Mouse (Mus musculus) gastrocnemius, adult 2 months (tissue): ENCODE results near the gene Thra. TPM values are rescaled to one million over a fixed set of nuclear protein-coding genes. Genes with fewer than 3 reads are reported as not detected.

ENCODE experiments used
- DNase-seq: peaks from one replicate; pipeline ENCODE4 v3.0.0; 2022
- H3K27ac ChIP-seq: fragments of 200-600 bp; 2 replicates; pipeline ENCODE4 v1.8.1; 2022; ENCODE audit warnings: mild to moderate bottlenecking
- H3K4me3 ChIP-seq: fragments of 200-600 bp; 2 replicates; pipeline ENCODE4 v1.8.1; 2022; ENCODE audit warnings: mild to moderate bottlenecking, moderate library complexity
- CTCF ChIP-seq: fragments of 200-600 bp; IDR thresholded peaks from 2 replicates; pipeline ENCODE4 v1.8.1; 2022; ENCODE audit warnings: antibody characterized with exemption, mild to moderate bottlenecking, moderate library complexity
- intact Hi-C: fragments of 180-260 bp; cut with DNase I; formaldehyde crosslinking; loops from one replicate; pipeline ENCODE4 v1.15.1; 2025
- total RNA-seq, 2 experiments: library from RNA; stranded (reverse); gene quantifications; 2 replicates each; pipeline ENCODE4 v1.2.3; 2021

Gene Thra
- total RNA-seq, 2 experiments from 2014 or later = 78.8 to 96.8 TPM

GRCm38 (mm10) chr11:98741622-98742396, 1.4 kb downstream of the Thra start:
- DNase-seq = peak; percentile 94
- intact Hi-C loops = loop anchor here (1.0 kb wide), 1 partner anchor 44 kb away; no protein-coding TSS in a partner anchor
- peak; percentile 72 for TF ChIP-seq CTCF
- Histone ChIP-seq H3K27ac (peak overlapping the region; percentile 100), H3K4me3 (peak overlapping the region; percentile 77)

DNA sequence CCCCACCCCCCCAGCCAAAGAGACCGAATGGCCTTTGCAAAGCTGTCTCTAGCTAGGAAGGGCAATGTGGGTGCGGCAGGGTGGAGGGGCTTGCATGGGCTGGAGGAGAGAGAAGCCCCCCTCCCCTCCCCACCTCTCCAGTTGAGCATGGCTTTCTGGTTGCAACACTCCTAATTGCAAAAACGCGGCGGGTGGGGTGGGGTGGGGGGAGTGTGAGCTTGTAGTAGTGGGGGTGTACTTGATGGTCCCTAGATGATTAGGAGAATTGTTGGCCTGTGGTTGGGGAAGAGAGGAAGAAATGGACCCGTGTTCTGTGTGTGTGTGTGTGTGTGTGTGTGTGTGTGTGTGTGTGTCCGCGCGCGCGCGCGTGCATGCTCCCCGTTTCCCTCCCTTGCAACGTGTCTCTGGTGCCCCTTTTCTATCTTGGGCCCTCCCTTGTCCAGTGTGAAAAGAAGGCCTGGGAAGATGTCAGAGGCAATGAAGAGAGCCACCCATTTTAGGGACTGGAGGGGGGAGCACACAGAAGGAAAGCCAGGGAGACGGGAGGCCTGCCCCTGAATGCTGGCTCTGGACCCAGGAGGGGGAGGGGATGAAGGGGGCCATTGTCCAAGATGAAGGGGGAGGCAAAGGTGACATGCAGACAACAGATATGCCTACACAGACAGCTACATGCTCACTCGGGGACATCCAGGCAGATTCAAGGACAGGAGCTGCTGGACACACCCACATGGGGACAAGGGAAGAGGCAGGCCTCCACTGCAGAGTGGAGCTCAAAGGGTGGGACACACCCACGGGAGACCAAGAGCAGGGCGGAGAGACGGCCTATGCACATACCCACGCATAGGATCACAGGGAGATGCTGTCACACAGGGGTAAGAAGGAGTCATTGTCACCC, 2.2 kb downstream of the Thra start:
- Histone ChIP-seq H3K4me3 (peak overlapping the region; percentile 77), H3K27ac (peak overlapping the region; percentile 100)
- peak; percentile 56 for DNase-seq
- intact Hi-C loops = no loop called here
- no peak for TF ChIP-seq CTCF

- peak; percentile 80 for DNase-seq
- intact Hi-C loops = no loop called here
- H3K4me3 ChIP-seq = peak overlapping the region; percentile 77
- peak overlapping the region; percentile 100 for H3K27ac ChIP-seq
- TF ChIP-seq CTCF = no peak
Observed at GRCm38 (mm10) chr11:98743655-98744345, 3.4 kb downstream of the Thra start.

GRCm38 (mm10) chr11:98744456-98745019, 4.1 kb downstream of the Thra start:
- H3K4me3 ChIP-seq = peak overlapping the region; percentile 77
- TF ChIP-seq CTCF = no peak
- DNase-seq = peak; percentile 21
- peak overlapping the region; percentile 100 for H3K27ac ChIP-seq
- intact Hi-C loops = no loop called here

- DNase-seq = peak; percentile 38
- Histone ChIP-seq H3K27ac (peak overlapping the region; percentile 100), H3K4me3 (peak overlapping the region; percentile 65)
- no peak for TF ChIP-seq CTCF
- intact Hi-C loops = no loop called here
Observed at GRCm38 (mm10) chr11:98745932-98746853, 5.8 kb downstream of the Thra start.

DNA sequence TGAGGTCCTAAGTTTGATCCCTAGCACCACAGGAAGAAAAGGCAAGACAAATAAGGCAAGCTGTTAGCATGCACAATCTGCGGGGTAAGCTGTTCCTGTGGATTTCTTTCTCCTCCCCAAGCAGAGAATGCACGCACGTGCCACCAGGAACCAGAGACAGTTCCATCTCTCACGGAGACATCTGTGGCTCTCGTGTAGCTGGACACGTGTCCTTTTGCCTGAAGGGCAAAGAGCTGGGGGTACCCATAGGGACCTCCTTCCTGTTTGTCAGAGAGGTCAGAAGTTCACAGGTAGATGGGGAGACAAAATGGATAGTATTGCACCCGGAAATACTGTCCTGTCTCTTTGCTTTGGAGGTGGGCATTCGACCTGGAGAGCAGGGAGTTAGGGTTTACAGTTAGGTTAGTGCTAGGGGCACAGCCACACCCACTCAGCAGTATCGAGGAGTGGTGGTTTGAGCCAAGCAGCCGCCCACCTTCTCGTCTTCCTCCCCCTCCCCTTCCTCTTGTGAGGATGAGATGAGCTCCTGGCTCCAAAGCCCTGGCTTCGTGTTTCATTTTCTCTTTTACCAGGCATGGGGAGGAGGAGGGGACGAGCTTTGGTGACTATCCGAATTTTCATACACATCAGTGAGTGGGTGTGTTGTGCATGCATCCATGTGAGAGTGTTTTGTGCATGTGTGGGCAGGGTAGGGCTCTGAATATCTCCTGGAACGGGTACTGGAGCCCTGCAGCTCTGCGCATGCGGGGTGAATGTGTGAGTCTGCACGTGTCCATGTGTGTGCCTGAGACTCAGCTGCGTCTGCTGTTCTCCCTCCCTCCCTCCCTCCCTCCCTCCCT, 6.6 kb downstream of the Thra start:
- Histone ChIP-seq H3K27ac (peak overlapping the region; percentile 100), H3K4me3 (peak overlapping the region; percentile 65)
- DNase-seq = peak; percentile 91
- intact Hi-C loops = no loop called here
- no peak for TF ChIP-seq CTCF

DNA sequence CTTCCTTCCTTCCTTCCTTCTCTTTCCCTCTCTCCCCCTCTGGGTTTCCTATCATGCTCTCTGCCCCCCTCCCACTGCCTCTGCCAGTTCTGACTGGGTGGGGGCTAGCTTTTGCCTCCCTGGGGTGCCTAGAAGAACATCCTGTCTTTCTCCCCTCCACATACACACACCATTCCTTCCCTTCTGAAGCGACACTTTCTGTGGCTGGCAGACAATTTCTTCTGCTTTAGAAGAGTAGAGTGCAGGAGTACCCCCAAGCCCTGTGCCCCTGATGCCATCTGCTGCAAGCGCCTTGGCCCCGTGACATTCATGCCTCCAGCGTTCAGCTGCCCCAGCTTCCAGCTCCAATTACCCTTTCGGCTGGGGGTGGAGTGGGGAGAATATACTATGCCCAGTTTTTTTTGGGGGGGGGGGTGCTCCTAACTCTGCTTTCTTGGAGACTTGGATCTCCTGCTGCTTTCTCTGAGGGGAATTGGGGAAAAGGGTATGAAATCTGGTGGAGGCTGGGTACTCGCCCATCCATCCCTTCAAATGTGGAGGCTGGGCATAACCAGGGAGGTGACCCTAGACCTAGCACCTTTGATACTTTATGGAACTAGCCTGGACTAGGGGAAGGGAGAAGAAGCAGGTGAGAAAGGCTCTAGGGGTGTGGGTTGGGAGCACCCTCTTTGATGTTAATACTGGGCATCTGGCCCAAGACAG, 7.5 kb downstream of the Thra start:
- TF ChIP-seq CTCF = no peak
- peak overlapping the region; percentile 65 for H3K4me3 ChIP-seq
- H3K27ac ChIP-seq = peak overlapping the region; percentile 100
- intact Hi-C loops = loop anchor here (2.0 kb wide), 1 partner anchor 21 kb away; no protein-coding TSS in a partner anchor
- DNase-seq = peak; percentile 83

GRCm38 (mm10) chr11:98748506-98749416, 8.3 kb downstream of the Thra start:
- no peak for TF ChIP-seq CTCF
- peak overlapping the region; percentile 100 for H3K27ac ChIP-seq
- intact Hi-C loops = loop anchor here (2.0 kb wide), 1 partner anchor 20 kb away; no protein-coding TSS in a partner anchor
- H3K4me3 ChIP-seq = peak overlapping the region; percentile 65
- peak; percentile 45 for DNase-seq

DNA sequence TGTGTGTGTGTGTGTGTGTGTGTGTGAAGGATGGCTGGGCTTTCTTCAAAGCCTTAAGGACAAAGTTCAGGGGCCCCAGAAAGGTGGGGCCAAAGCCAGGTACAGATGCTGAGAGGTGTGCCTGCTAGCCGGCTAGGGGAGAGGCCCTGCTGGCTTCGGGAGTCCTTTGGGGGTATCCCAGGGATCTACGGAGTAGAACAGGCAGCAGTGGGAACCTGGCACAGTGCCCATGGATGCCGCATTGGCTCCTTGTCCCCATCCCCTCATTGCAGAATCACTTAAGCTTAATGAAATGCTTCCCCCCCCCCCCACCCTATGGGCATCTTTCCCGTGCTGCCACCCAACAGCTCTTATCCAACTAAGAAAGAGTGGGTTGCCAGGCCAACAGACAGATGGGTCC, 9.3 kb downstream of the Thra start:
- peak overlapping the region; percentile 100 for H3K27ac ChIP-seq
- intact Hi-C loops = loop anchor here (2.0 kb wide), 1 partner anchor 19 kb away; no protein-coding TSS in a partner anchor
- peak; percentile 51 for DNase-seq
- no peak for TF ChIP-seq CTCF
- H3K4me3 ChIP-seq = peak overlapping the region; percentile 66
